Mouse (Mus musculus): ENCODE results near the gene Fam227b.

The Fam227b gene

GRCm38 (mm10) chr2:126061037-126061773 is 90.6 kb downstream of the Fam227b start:
- peak; percentile 7 for DNase-seq (ENCODE audit: low read depth, low spot score)

DNA sequence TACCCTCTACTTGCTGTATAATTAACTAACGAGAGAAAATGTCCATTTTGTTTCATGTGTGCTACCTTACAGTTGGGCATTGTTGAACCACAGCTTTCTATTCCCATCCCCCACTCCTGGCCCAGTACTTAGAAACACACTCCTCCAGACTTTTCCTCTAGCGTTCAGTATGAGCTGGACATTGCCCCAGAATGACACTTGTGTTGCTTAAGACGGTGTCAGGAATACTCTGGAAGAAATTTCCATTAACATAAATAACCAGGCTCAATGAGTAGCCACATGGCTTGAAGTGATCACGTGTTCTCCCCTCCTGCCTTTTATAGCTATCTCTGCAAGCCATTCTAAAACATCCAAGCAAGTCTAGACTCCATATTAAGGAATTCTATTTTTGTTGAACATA is 91.2 kb downstream of the Fam227b start:
- DNase-seq (ENCODE audit: low read depth, low spot score) = no peak

GRCm38 (mm10) chr2:126053657-126054056 is 98.1 kb downstream of the Fam227b start:
- no peak for DNase-seq (ENCODE audit: low read depth, low spot score)

- DNase-seq (ENCODE audit: low read depth, low spot score) = no peak
These were observed 98.9 kb downstream of the Fam227b start for GRCm38 (mm10) chr2:126052749-126053557.

- no peak for DNase-seq (ENCODE audit: low read depth, low spot score)
These were observed 106.2 kb downstream of the Fam227b start for GRCm38 (mm10) chr2:126045621-126046020.

DNA sequence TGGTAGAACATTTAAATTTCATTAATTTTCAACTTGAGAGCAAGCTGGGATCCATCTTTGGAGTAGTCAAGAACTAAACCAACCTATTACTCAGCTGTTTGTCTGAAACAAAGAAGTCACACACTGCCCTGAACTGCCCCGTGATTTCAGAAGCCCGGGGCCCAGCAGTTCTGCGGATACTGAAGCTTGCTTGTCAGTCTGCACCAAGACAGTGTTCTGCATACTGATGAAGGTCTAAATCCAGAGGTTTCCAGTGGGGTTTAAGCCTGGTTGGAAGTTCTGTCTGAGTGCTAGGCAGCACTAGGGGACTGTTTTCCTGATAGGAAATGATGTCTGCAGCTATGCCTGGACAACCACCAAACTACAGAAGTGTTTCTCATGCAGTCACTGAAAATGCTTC is 109.1 kb downstream of the Fam227b start:
- no peak for DNase-seq (ENCODE audit: low read depth, low spot score)

- no peak for DNase-seq (ENCODE audit: low read depth, low spot score)
These were observed 110.6 kb downstream of the Fam227b start for GRCm38 (mm10) chr2:126041237-126041636.

GRCm38 (mm10) chr2:126040651-126041050 is 111.2 kb downstream of the Fam227b start:
- DNase-seq (ENCODE audit: low read depth, low spot score) = no peak

DNA sequence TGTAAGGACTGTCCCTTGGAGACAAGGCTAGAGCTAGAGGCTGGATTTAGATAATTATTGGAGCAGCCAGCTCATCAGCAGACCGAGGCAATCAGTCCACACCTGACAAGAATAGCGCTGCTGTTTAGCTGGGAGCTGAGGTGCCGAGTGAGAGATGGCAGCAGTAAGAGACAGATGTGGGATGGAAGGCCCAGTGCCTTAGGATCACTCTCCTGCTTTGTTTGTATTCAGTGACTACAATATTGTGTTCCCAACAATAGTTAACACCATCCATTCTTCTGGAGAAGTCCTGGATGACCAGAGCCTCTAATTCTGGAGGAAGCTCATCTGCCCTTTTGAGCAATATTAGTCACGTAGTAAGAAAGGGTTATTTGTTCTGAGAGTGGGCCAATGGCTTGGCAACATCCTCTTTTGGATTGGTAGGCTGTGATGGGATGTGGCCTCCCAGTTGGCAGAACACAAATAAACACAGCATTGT is 112.4 kb downstream of the Fam227b start:
- DNase-seq (ENCODE audit: low read depth, low spot score) = no peak

GRCm38 (mm10) chr2:126038221-126039000 is 113.4 kb downstream of the Fam227b start:
- DNase-seq (ENCODE audit: low read depth, low spot score) = no peak

- no peak for DNase-seq (ENCODE audit: low read depth, low spot score)
These were observed 115.7 kb downstream of the Fam227b start for GRCm38 (mm10) chr2:126036121-126036520.

GRCm38 (mm10) chr2:126035013-126035770 is 116.6 kb downstream of the Fam227b start:
- DNase-seq (ENCODE audit: low read depth, low spot score) = no peak

DNA sequence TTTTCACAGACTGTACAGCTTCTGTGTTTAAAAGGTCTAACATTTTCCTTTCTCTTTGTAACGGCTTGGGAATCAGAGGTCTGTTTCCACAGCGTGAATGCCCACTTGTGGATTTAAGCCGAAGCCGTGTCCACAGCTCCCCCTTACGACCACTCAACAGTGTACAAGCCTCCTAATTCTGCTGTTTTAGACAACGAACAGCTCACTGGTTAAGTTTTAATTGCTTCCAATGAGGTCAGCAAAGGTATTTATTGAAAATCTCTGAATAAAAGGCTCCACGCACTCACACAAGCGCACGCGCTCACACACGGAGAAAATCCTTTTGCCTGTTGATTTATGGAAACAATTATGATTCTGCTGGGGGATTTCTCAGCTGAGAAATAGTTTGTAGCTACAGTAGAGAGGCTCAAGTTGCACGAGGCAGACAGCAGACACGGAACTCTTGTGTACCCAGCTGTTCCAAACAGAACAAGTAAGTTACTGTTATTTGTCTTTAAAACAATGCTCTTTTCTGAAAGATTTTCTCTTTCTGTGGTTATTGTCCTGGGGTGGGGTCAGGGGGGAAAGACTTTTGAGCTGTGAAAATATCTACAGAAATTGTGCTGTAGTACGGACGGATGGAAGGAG is 117.3 kb downstream of the Fam227b start, which contains the start of gene Fgf7:
Gene Fgf7, plus strand, starts transcription at position 280 of the 627 bp plus-strand sequence.
- DNase-seq (ENCODE audit: low read depth, low spot score) = peak; percentile 13

- peak; percentile 8 for DNase-seq (ENCODE audit: low read depth, low spot score)
These were observed 118.5 kb downstream of the Fam227b start for GRCm38 (mm10) chr2:126033114-126033972.

DNA sequence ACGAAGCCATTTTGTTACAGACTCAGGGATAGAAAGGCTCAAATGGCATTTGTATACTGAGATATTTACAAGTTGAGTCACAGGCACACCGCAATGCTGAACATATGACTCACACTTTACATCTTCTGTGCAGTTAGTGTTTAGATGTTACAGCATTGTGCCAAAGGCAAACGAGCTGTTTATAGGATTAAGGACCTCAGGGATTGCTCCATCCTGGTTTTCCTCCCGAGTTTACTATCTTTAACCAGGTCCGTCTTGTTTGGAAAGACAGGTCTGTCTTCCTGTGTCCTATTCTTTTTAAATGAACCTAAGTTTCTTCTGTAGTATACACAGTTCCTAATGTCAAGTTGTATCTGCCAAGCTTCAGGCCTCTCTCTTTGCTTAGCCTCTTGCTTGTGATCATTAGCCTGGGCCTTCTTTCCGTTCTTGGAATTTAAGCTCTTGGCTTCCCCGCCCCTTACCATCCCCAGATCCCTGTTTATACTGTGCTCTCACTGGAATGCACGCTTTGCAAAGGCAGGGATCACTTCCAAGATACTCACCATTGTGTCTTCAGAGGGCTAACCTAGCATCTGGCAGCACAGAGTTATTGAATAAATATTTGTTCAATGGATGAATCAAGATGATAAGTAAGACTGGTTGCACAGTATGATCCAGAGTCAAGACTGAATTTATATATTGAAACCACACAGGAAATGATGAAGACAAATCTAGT is 120.5 kb downstream of the Fam227b start:
- no peak for DNase-seq (ENCODE audit: low read depth, low spot score)

- no peak for DNase-seq (ENCODE audit: low read depth, low spot score)
These were observed 135.9 kb downstream of the Fam227b start for GRCm38 (mm10) chr2:126015763-126016473.

GRCm38 (mm10) chr2:126014989-126015710 is 136.7 kb downstream of the Fam227b start:
- peak; percentile 11 for DNase-seq (ENCODE audit: low read depth, low spot score)

GRCm38 (mm10) chr2:126006742-126007141 is 145.1 kb downstream of the Fam227b start:
- no peak for DNase-seq (ENCODE audit: low read depth, low spot score)

Data from R1 (cell line).